Mouse (Mus musculus): ENCODE data around the gene Slc28a3.

DNA sequence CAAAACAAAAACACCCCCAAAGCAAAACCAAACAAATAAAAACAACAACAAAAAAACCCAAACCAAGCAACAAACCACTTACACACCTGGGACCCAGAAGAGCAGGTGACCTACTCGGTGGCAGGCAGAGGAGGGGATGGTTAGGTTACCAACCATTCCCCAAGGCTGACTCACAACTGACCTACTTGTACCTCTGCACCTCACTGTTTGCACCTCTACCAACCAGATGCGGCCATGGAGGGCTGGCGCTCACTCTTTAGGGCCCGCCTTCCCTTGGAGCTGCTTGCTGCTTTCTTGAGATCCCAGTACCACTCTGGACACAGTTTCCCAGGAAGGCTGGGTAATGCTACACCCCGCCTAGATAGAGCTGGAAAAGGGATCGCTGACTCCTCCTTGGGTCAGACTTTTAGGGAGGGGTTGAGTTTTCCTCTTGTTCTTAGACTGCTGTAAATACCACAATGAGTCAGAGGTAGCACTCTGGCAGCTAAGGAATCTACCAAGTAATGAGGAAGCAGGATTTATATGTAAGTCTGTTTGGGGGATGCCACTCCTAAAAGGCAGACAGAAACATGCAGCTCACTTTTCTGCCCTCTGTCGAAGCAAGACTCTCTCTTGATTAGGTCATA, 76.3 kb downstream of the Slc28a3 start:
- TF ChIP-seq CTCF (IDR thresholded peaks at IDR 0.05; ENCODE audit: control insufficient read depth, insufficient read depth, insufficient replicate concordance, low read depth, low read length) (no peak), POLR2A (IDR thresholded peaks at IDR 0.05; ENCODE audit: control insufficient read depth, low read depth, low read length) (no peak)

Measured in testis, adult 2 months (tissue).